Mouse (Mus musculus): Measurements from ENCODE around the gene Cygb.

Cygb gene

DNA sequence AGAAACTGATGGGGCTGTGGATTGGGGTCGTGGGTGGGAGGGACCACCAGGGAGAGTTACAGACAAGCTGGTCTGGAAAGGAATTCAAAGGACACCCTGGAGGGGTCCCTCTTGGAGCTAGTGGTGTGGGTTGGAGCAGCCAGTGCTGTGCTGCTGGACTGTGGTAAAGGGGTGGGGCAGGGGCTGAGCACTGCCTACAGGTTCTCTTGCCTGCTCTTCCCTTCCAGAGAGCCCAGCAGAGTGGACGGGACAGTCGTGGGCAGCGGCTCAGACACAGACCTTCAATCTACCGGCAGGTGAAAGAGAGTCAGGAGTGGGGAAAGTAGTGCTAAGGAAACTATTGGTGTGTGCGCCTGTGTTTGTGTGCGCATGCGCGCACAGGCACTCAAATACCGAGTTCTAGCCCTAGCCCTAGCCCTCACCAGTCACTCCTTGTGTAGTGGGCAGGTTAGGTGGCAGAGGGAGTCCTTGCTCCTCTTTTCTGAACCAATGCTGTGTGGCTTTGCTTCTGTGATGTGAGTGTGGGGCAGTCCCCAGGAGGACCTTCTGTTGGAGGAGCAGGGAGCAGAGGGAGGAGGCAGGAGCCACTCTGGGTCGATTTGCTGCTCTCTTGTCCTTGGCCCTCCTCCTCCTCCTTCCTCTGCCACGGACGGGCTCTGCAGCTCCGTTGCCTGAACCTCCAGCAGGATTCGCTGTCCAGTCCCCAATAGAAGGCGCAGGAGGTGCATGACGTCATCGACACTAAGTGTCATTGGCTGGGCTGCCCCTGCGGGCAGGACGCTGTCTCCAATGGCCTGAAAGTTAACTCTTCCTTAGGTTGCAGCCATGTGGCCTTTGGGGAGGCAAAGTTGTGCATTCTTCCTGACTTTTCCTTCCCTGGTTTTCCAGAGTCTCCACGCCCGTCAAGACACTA, 3.5 kb upstream of the Cygb start:
- peak; percentile 96 to 97 for DNase-seq (ENCODE audit: inconsistent age in 2 of 2, low spot score in 1 of 2)

- peak; percentile 78 to 90 for DNase-seq (ENCODE audit: inconsistent age in 2 of 2, low spot score in 1 of 2)
These were observed 2.5 kb upstream of the Cygb start for GRCm38 (mm10) chr11:116656348-116657191.

DNA sequence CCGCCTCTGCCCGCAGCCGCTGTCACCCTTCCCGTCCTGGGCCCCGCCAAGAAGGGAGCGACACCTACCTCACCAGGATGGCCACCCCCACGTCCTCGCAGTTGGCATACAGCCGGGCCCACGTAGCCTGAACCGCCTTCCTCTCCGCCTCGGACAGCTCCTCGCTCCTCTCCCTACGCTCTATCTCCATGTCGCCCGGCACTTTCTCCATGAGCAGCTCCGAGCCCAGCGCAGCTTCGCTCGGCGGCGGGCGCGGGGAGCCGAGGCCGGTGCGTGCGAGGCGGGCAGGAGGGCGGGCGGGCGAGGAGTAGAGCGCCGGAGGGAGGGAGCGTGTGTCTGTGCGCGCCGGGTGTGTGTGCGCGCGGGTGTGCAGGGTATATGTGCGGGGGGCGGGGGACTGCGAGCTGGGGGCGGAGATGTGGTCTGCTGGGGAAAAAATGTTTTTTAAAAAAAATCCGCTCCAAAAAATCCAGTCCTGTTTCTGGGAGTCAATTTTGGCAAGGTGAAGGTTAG, 348 bp downstream of the Cygb start:
- peak; percentile 79 to 88 for DNase-seq (ENCODE audit: inconsistent age in 2 of 2, low spot score in 1 of 2)

- DNase-seq (ENCODE audit: inconsistent age in 2 of 2, low spot score in 1 of 2) = no peak
These were observed 879 bp downstream of the Cygb start, which contains the start of gene Prcd for GRCm38 (mm10) chr11:116653234-116653633. Prcd (plus strand) TSS chr11:116653534.

- DNase-seq (ENCODE audit: inconsistent age in 2 of 2, low spot score in 1 of 2) = peak; percentile 15 to 30
These were observed 1.6 kb downstream of the Cygb start for GRCm38 (mm10) chr11:116652330-116653098.

DNA sequence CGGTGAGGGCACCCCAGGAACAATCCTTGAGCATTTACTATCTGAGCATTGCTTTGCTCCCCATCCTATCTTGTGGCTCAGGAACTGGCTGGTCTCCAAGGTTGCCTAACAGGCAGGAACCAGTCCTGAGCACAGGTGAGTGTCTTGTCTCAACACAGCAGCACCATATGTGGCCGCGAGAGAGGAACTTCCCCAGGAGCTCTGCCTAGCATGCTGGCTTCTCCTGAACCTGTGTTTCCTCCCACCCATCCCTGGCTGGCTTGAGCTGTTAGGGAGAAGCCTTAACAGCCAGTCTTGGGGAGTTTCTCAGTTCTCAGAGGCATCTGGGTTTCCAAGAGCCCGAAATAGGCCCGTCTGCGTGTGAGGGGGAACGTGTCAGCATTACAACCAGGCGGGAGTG, 2.8 kb downstream of the Cygb start:
- DNase-seq (ENCODE audit: inconsistent age in 2 of 2, low spot score in 1 of 2) = no peak

GRCm38 (mm10) chr11:116650811-116651210, 3.3 kb downstream of the Cygb start:
- DNase-seq (ENCODE audit: inconsistent age in 2 of 2, low spot score in 1 of 2) = no peak

- no peak for DNase-seq (ENCODE audit: inconsistent age in 2 of 2, low spot score in 1 of 2)
These were observed 4.3 kb downstream of the Cygb start for GRCm38 (mm10) chr11:116649711-116650337.

DNA sequence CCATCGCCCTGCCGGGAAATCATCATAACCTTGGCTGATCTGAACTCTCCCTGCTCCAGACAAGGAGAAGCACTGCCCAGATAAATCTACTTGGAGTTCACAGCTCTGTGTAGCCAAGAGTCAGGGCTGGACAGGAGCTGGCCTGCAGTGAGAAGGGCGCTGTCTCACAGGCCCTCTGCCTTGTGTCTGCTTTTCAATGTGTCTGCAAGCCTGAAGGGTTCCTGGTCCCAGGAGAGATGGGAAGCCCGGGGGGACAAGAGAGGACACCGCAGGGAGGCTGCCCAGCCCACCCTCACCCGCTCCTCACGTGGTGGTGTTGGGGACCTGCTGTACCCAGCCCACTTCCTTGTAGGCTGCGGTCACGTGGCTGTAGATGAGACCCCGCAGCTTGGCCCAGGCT, 5.1 kb downstream of the Cygb start:
- DNase-seq (ENCODE audit: inconsistent age in 2 of 2, low spot score in 1 of 2) = peak in 1 of 2 experiments; percentile 8

DNA sequence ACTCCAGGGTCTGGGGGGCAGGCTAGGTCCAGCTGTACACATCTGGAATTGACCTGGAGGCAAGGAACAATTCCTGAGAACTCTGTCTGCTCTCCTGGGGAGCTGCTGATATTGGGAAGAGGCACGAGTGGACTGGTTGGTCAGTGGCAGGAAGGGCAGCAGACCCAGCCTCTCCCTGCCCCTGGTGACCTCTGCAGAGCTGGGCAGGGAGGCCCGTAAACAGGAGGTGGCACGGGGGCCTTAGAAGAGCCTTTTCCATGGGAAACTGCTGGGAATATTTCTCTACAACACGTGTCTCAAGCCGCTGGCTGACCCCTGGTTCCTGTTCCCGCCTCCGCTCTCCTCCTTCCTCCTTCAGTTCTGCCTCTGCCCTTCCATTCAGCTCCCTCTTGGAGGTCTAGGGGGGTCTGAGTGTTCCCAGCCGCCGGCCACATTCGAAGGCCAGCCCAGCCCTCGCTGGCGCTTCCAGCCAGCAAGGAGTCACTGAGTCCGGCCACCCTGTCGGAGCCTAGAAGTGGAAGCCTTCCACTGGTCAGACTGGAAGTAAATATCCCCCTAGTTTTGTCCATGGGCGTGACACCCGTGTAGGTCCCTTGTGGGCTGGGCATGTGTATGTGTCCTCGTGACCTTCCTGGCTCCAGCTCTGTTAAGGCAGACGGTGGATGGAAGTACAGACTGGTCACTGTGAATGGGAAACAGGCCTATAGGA, 5.7 kb downstream of the Cygb start:
- DNase-seq (ENCODE audit: inconsistent age in 2 of 2, low spot score in 1 of 2) = peak; percentile 43 to 45

DNA sequence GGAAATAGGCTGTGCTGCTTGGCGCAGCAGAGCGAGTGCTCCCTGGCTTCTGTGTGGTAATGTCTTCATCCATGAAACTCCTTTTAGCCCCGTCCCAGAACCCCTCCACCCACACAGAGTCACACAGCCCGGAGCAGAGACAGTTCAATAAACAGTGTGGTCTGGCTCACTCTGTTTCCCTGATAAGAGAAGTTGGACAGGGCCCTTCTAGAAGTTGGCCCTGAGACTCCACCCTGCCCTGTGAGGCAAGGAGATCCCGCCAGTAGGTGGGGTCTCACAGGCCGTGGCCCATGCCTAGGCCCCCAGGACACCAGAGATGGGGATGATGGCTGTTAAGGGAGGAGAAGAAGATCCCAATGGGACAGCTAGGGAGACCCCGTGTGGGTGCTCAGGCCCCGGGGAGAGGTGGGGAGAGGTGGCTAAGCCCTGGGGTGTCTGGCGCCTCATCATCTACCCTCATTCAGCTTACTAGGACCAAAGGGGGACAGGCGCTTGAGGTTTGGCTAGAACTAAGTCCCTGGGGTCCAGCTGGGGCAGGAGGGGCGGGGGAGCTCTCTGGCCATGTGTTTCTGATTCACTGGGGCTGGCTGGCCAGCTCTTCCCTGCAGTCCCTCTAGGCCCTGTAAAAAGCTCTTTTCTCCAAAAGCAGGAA, 6.6 kb downstream of the Cygb start:
- DNase-seq (ENCODE audit: inconsistent age in 2 of 2, low spot score in 1 of 2) = peak; percentile 17 to 36

DNA sequence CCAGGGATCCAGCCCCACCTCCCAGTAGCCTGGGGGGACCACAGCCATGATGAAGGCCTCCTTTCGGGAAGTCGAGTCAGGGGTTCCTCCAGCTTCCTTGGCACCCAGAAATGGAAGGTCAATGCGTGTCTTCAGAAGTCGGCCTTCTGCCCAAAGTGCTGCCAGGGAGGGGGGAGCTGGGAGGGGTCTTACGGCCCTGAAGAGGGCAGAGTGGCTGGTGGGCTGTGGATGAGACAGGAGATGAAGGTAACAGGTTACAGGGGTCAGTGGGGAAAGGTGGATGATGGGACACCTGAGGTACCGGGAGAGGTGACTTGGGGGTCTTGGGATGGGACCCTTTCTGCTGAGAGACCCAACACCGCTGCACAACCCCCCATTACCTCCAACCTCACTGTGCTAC, 7.3 kb downstream of the Cygb start:
- peak; percentile 7 to 28 for DNase-seq (ENCODE audit: inconsistent age in 2 of 2, low spot score in 1 of 2)

GRCm38 (mm10) chr11:116646136-116646535, 8.0 kb downstream of the Cygb start:
- peak; percentile 18 to 49 for DNase-seq (ENCODE audit: inconsistent age in 2 of 2, low spot score in 1 of 2)

- DNase-seq (ENCODE audit: inconsistent age in 2 of 2, low spot score in 1 of 2) = peak; percentile 10 to 46
These were observed 8.5 kb downstream of the Cygb start for GRCm38 (mm10) chr11:116645446-116646110.

- DNase-seq (ENCODE audit: inconsistent age in 2 of 2, low spot score in 1 of 2) = peak; percentile 30 to 69
These were observed 9.6 kb downstream of the Cygb start for GRCm38 (mm10) chr11:116644225-116645112.

DNA sequence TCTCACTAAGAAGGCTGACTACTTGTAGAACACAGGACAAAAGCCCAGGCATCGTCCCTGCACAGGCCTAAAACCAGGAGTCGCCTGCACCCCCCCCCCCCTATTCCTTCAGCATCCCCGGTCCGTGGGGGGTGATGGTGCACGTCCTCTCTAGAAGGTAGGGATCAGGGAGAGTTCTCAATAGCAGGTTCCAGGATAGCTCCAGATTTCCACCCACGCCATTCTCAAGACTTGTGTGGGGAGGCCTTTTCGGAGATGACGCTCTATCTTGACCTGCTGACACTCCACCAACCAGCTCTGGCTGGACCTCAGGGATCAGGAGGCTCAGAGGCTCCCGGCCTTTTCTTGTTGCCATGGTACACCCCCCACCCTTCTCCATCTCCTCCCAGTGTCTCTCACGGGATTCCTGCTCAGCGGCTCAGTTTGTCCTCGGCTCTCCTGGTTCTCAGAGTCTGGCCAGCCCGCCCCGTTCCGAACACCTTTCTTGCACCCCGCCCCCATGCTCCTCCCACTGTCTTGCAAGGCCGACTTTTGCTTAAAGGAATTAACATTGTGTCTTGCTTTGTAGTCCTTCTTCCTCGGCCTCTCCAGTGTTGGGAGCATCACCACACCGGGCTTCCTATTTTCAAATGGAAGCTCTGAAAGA, 10.4 kb downstream of the Cygb start:
- DNase-seq (ENCODE audit: inconsistent age in 2 of 2, low spot score in 1 of 2) = peak; percentile 33 to 58

Measured in adrenal gland, adult (tissue).